In genomic region chr19:46304908-46305333, GRCm38 (mm10) we compare ENCODE assay signal across 8 mouse cellular contexts. TPM values are rescaled to one million over a fixed set of nuclear protein-coding genes. Genes with fewer than 3 reads are reported as not detected.
DNase-seq lines count a peak whose midpoint lies in the region; ATAC-seq and TF ChIP-seq lines count a peak whose summit lies in the region.

No protein-coding gene starts in this region.

- ATAC-seq in forebrain, embryonic 16.5 days = peak; percentile 26; the same call in 1 of the 2 replicates

- H3K36me3 ChIP-seq in liver, adult 2 months (ENCODE audit: control insufficient read depth, insufficient read depth, low read length) = no peaks in the 10 kb centered on the region
- no peaks in the 10 kb centered on the region for H3K36me3 ChIP-seq in forebrain, embryonic 16.5 days (ENCODE audit: control insufficient read depth, insufficient read depth)

- H3K79me2 ChIP-seq in liver, adult 2 months (ENCODE audit: control insufficient read depth, insufficient read depth, low read length) = no peaks in the 10 kb centered on the region

- peak overlapping the region; percentile 56 for H3K27ac ChIP-seq in liver, adult 2 months (replicated peaks; ENCODE audit: insufficient read depth, low read depth, low read length)
- H3K27ac ChIP-seq in forebrain, embryonic 16.5 days (ENCODE audit: low read length) = no peak overlapping the region

- no peak for TF ChIP-seq CTCF in liver, adult 2 months (IDR thresholded peaks at IDR 0.05; ENCODE audit: low read depth, low read length)

- 0 out of 2 replicates have a peak, but pooled peaks cover 3% of the 10 kb centered on the region for H3K4me1 ChIP-seq in liver, adult 2 months (ENCODE audit: control insufficient read depth, insufficient read depth, low read length)
- peaks cover 31% of the 10 kb centered on the region for H3K4me1 ChIP-seq in forebrain, embryonic 16.5 days (replicated peaks; ENCODE audit: control insufficient read depth, insufficient read depth, low read length)

- peak; percentile 37 for DNase-seq in liver, adult 2 months (ENCODE audit: extremely low read depth, low read depth, low spot score)
- no peak for DNase-seq in liver
- peak; percentile 24 for DNase-seq in cerebellum, adult 9-10 months
- DNase-seq in lung, postnatal 36 days = peak; percentile 30
- DNase-seq in T-cell, adult 2 months (ENCODE audit: low spot score) = no peak
- no peak for DNase-seq in gastrocnemius, postnatal 10 days
- no peak for DNase-seq in layer of hippocampus, postnatal 10 days (ENCODE audit: low spot score in 2 of 2)

- peak overlapping the region; percentile 71 for H3K9ac ChIP-seq in liver, adult 2 months (ENCODE audit: low read depth, low read length)
- peak overlapping the region; percentile 66 for H3K9ac ChIP-seq in forebrain, embryonic 16.5 days (replicated peaks; ENCODE audit: low read depth, low read length)

- H3K27me3 ChIP-seq in liver, adult 2 months (ENCODE audit: control insufficient read depth, insufficient read depth, low read length) = no peaks in the 10 kb centered on the region
- peaks cover 12% of the 10 kb centered on the region for H3K27me3 ChIP-seq in forebrain, embryonic 16.5 days (replicated peaks; ENCODE audit: control insufficient read depth, insufficient read depth, low read length)

- H3K9me3 ChIP-seq in forebrain, embryonic 16.5 days (ENCODE audit: control insufficient read depth, low read length) = no peaks in the 10 kb centered on the region

- TF ChIP-seq POLR2A in liver, adult 2 months (IDR thresholded peaks at IDR 0.05; ENCODE audit: extremely low read depth, insufficient read depth, low read length) = no peak

- under 1% methylated on average over 34 of the region's 34 CpGs for WGBS in liver, adult 2 months
- under 1% methylated on average over 34 of the region's 34 CpGs for WGBS in forebrain, embryonic 16.5 days

- peak overlapping the region; percentile 89 for H3K4me2 ChIP-seq in forebrain, embryonic 16.5 days (ENCODE audit: low read length)

- H3K4me3 ChIP-seq in liver, adult 2 months (ENCODE audit: insufficient read depth, low read depth, low read length) = peak overlapping the region; percentile 63
- peak overlapping the region; percentile 60 for H3K4me3 ChIP-seq in forebrain, embryonic 16.5 days (replicated peaks; ENCODE audit: low read length)

RNA-seq across cellular contexts. Expression of gene Nfkb2, which starts 0.8 kb away (rescaled TPM):
- total RNA-seq in liver, adult 2 months (2014; rRNA removed) = 3.7 and 4.7 TPM in 2 replicates
- polyA plus RNA-seq in liver, adult 2 months (2012; rRNA removed) = 8.1 and 9.3 TPM in 2 replicates
- polyA plus RNA-seq in forebrain, embryonic 16.5 days (2015; fragmentation: Nextera tagmentation; extraction: Ambion mirVana) = 1.8 and 1.9 TPM in 2 replicates
- 10 to 100 TPM; 10.4 to 14.3 TPM for total RNA-seq in gastrocnemius, postnatal 10 days (2021)
- total RNA-seq in layer of hippocampus, postnatal 10 days (2021) = 1 to 10 TPM; 3.1 to 3.2 TPM

RNA-seq across cellular contexts. Expression of gene Psd, which starts 22.0 kb away (rescaled TPM):
- 0.27 and 0.46 TPM in 2 replicates for total RNA-seq in liver, adult 2 months (2014; rRNA removed)
- polyA plus RNA-seq in liver, adult 2 months (2012; rRNA removed) = 0.57 and 0.71 TPM in 2 replicates
- polyA plus RNA-seq in forebrain, embryonic 16.5 days (2015; fragmentation: Nextera tagmentation; extraction: Ambion mirVana) = 74.1 and 89.8 TPM in 2 replicates
- total RNA-seq in gastrocnemius, postnatal 10 days (2021) = 1 to 10 TPM; 2.2 to 2.6 TPM
- total RNA-seq in layer of hippocampus, postnatal 10 days (2021) = 100 to 1,000 TPM; 686 to 714 TPM

RNA-seq across cellular contexts. Expression of gene Fbxl15, which starts 23.1 kb away (rescaled TPM):
- total RNA-seq in liver, adult 2 months (2014; rRNA removed) = 6.2 and 6.4 TPM in 2 replicates
- polyA plus RNA-seq in liver, adult 2 months (2012; rRNA removed) = 15.1 and 22.6 TPM in 2 replicates
- polyA plus RNA-seq in forebrain, embryonic 16.5 days (2015; fragmentation: Nextera tagmentation; extraction: Ambion mirVana) = 40.1 and 44.2 TPM in 2 replicates
- total RNA-seq in gastrocnemius, postnatal 10 days (2021) = 1 to 10 TPM; 2.7 to 3.7 TPM
- 10 to 100 TPM; 30.2 to 33.6 TPM for total RNA-seq in layer of hippocampus, postnatal 10 days (2021)

RNA-seq across cellular contexts. Expression of gene Cuedc2, which starts 33.6 kb away (rescaled TPM):
- 19.5 and 21.7 TPM in 2 replicates for total RNA-seq in liver, adult 2 months (2014; rRNA removed)
- 24.6 and 25.1 TPM in 2 replicates for polyA plus RNA-seq in liver, adult 2 months (2012; rRNA removed)
- polyA plus RNA-seq in forebrain, embryonic 16.5 days (2015; fragmentation: Nextera tagmentation; extraction: Ambion mirVana) = 375 and 392 TPM in 2 replicates
- 10 to 100 TPM; 88.3 TPM for total RNA-seq in gastrocnemius, postnatal 10 days (2021)
- 100 to 1,000 TPM; 173 to 178 TPM for total RNA-seq in layer of hippocampus, postnatal 10 days (2021)

RNA-seq across cellular contexts. Expression of gene Mfsd13a, which starts 36.0 kb away (rescaled TPM):
- 1.2 and 1.3 TPM in 2 replicates for total RNA-seq in liver, adult 2 months (2014; rRNA removed)
- polyA plus RNA-seq in liver, adult 2 months (2012; rRNA removed) = 17.9 and 22.0 TPM in 2 replicates
- polyA plus RNA-seq in forebrain, embryonic 16.5 days (2015; fragmentation: Nextera tagmentation; extraction: Ambion mirVana) = 12.2 and 12.3 TPM in 2 replicates
- 1 to 10 TPM; 1.2 to 1.5 TPM for total RNA-seq in gastrocnemius, postnatal 10 days (2021)
- 10 to 100 TPM; 24.4 to 26.4 TPM for total RNA-seq in layer of hippocampus, postnatal 10 days (2021)

Comparison
In these comparisons a context has a peak if more than half of its experiments do, and no peak if none do; other contexts are left out.
1. DNase-seq: peak in liver, adult 2 months (single experiment), cerebellum, adult 9-10 months (single experiment) and lung, postnatal 36 days (single experiment); none in liver (single experiment), T-cell, adult 2 months (single experiment), gastrocnemius, postnatal 10 days (single experiment) and layer of hippocampus, postnatal 10 days (0 of 2).
2. RNA of gene Psd, which starts 22.0 kb away (total RNA-seq): 686 to 714 TPM in layer of hippocampus, postnatal 10 days; 2.2 to 2.6 TPM in gastrocnemius, postnatal 10 days and 0.27 to 0.46 TPM in liver, adult 2 months; every median in the first group is over 100 times any median in the second.